Mouse (Mus musculus) gastrocnemius, postnatal 36 days (tissue): ENCODE results near the gene 9230102O04Rik. TPM values are rescaled to one million over a fixed set of nuclear protein-coding genes. Genes with fewer than 3 reads are reported as not detected.

Experiments used
- DNase-seq, 2 experiments: peaks; one replicate each; pipeline ENCODE4 v3.0.0; 2022
- intact Hi-C: fragments of 180-260 bp; cut with DNase I; formaldehyde crosslinking; loops from one replicate; pipeline ENCODE4 v1.15.1; 2025
- total RNA-seq, 2 experiments: library from RNA; stranded (reverse); gene quantifications; 2 replicates each; pipeline ENCODE4 v1.2.3; 2021

9230102O04Rik gene
- total RNA-seq, 2 experiments from 2014 or later = not detected

- intact Hi-C loops = loop anchor here (5.0 to 10.0 kb wide), 3 partner anchors 128 to 1900 kb away; no protein-coding TSS in a partner anchor
Measured at GRCm38 (mm10) chr2:9886921-9887610, 2.3 kb downstream of the 9230102O04Rik start.

GRCm38 (mm10) chr2:9886031-9886430, 3.3 kb downstream of the 9230102O04Rik start:
- DNase-seq = no peak
- intact Hi-C loops = loop anchor here (5.0 to 10.0 kb wide), 3 partner anchors 129 to 1901 kb away; no protein-coding TSS in a partner anchor

More at GRCm38 (mm10) chr2:9886921-9887610, 2.3 kb downstream of the 9230102O04Rik start:
- DNase-seq = no peak

GRCm38 (mm10) chr2:9885217-9885770, 4.0 kb downstream of the 9230102O04Rik start:
- intact Hi-C loops = loop anchor here (5.0 to 10.0 kb wide), 3 partner anchors 130 to 1902 kb away; no protein-coding TSS in a partner anchor
- DNase-seq = no peak

- no peak for DNase-seq
- intact Hi-C loops = loop anchor here (5.0 to 10.0 kb wide), 3 partner anchors 130 to 1903 kb away; no protein-coding TSS in a partner anchor
Measured at GRCm38 (mm10) chr2:9884533-9885216, 4.7 kb downstream of the 9230102O04Rik start.

- intact Hi-C loops = loop anchor here (10.0 kb wide), 2 partner anchors 131 to 1209 kb away; no protein-coding TSS in a partner anchor
- no peak for DNase-seq
Measured at GRCm38 (mm10) chr2:9883803-9884532, 5.4 kb downstream of the 9230102O04Rik start.

- intact Hi-C loops = loop anchor here (10.0 kb wide), 2 partner anchors 132 to 1208 kb away; no protein-coding TSS in a partner anchor
- no peak for DNase-seq
Measured at GRCm38 (mm10) chr2:9882926-9883802, 6.2 kb downstream of the 9230102O04Rik start.

GRCm38 (mm10) chr2:9882371-9882925, 6.9 kb downstream of the 9230102O04Rik start:
- peak in 1 of 2 experiments; percentile 46 for DNase-seq
- intact Hi-C loops = loop anchor here (10.0 kb wide), 2 partner anchors 132 to 1208 kb away; no protein-coding TSS in a partner anchor

GRCm38 (mm10) chr2:9881611-9882023, 7.7 kb downstream of the 9230102O04Rik start:
- DNase-seq = no peak
- intact Hi-C loops = loop anchor here (10.0 kb wide), 2 partner anchors 133 to 1207 kb away; no protein-coding TSS in a partner anchor

GRCm38 (mm10) chr2:9881051-9881591, 8.2 kb downstream of the 9230102O04Rik start, which contains the start of gene 4930412O13Rik:
Gene 4930412O13Rik, plus strand, starts transcription at chr2:9881252.
- DNase-seq = no peak
- intact Hi-C loops = loop anchor here (10.0 kb wide), 2 partner anchors 134 to 1206 kb away; no protein-coding TSS in a partner anchor

GRCm38 (mm10) chr2:9880271-9880670, 9.1 kb downstream of the 9230102O04Rik start:
- intact Hi-C loops = loop anchor here (10.0 kb wide), 2 partner anchors 135 to 1205 kb away; no protein-coding TSS in a partner anchor
- no peak for DNase-seq

- intact Hi-C loops = no loop called here
- peak; percentile 86 for DNase-seq
Measured at GRCm38 (mm10) chr2:9879493-9879892, 9.8 kb downstream of the 9230102O04Rik start.

GRCm38 (mm10) chr2:9879092-9879491, 10.2 kb downstream of the 9230102O04Rik start:
- DNase-seq = no peak
- intact Hi-C loops = no loop called here

GRCm38 (mm10) chr2:9878564-9879081, 10.7 kb downstream of the 9230102O04Rik start:
- no peak for DNase-seq
- intact Hi-C loops = no loop called here

- DNase-seq = no peak
- intact Hi-C loops = no loop called here
Measured at GRCm38 (mm10) chr2:9877966-9878563, 11.3 kb downstream of the 9230102O04Rik start.

GRCm38 (mm10) chr2:9877326-9877690, 12.0 kb downstream of the 9230102O04Rik start:
- intact Hi-C loops = no loop called here
- no peak for DNase-seq

- intact Hi-C loops = no loop called here
Measured at GRCm38 (mm10) chr2:9876621-9877325, 12.6 kb downstream of the 9230102O04Rik start.

More at GRCm38 (mm10) chr2:9876621-9877325, 12.6 kb downstream of the 9230102O04Rik start:
- no peak for DNase-seq
